8 mouse cellular contexts compared by ENCODE assay signal in genomic region chr15:99474576-99474926, GRCm38 (mm10). TPM values are rescaled to one million over a fixed set of nuclear protein-coding genes. Genes with fewer than 3 reads are reported as not detected.
A peak's percentile ranks its signal among the peaks of the same experiment; 100 is the strongest.
DNase-seq lines count a peak whose midpoint lies in the region; ATAC-seq and TF ChIP-seq lines count a peak whose summit lies in the region.

Bcdin3d (minus strand) TSS chr15:99474730.

- no peaks in the 10 kb centered on the region for H3K9me3 ChIP-seq in G1E (replicated peaks)
- H3K9me3 ChIP-seq in forebrain, postnatal 0 days (ENCODE audit: low read length) = no peaks in the 10 kb centered on the region
- H3K9me3 ChIP-seq in lung, embryonic 16.5 days (ENCODE audit: control insufficient read depth, low read length) = no peaks in the 10 kb centered on the region

- DNase-seq in G1E (ENCODE audit: low spot score) = peak; percentile 90
- DNase-seq in cerebellum, adult 18-20 months = peak; percentile 84 to 88
- DNase-seq in forebrain, postnatal 0 days = peak; percentile 94
- peak; percentile 85 for DNase-seq in layer of hippocampus, adult 9-11 months
- DNase-seq in ovary, postnatal 10 days (ENCODE audit: low spot score) = peak; percentile 70
- DNase-seq in thymus, postnatal 14 days = peak; percentile 95

- peaks cover 26% of the 10 kb centered on the region for H3K36me3 ChIP-seq in G1E (replicated peaks)
- H3K36me3 ChIP-seq in forebrain, postnatal 0 days (ENCODE audit: insufficient read depth) = peaks cover 3% of the 10 kb centered on the region; the same call in 1 of the 2 replicates
- H3K36me3 ChIP-seq in lung, embryonic 16.5 days (ENCODE audit: control insufficient read depth, insufficient read depth, low read length) = peaks cover 6% of the 10 kb centered on the region; the same call in 1 of the 2 replicates

- peaks cover 8% of the 10 kb centered on the region for H3K27me3 ChIP-seq in G1E (ENCODE audit: insufficient read depth, low read length)
- H3K27me3 ChIP-seq in forebrain, postnatal 0 days (ENCODE audit: insufficient read depth, low read length) = no peaks in the 10 kb centered on the region
- no peaks in the 10 kb centered on the region for H3K27me3 ChIP-seq in lung, embryonic 16.5 days (ENCODE audit: control insufficient read depth, insufficient read depth, low read depth, low read length)

- peak within 1 kb of the TSS; percentile 87 for H3K9ac ChIP-seq in forebrain, postnatal 0 days
- H3K9ac ChIP-seq in lung, embryonic 16.5 days (ENCODE audit: low read length) = peak within 1 kb of the TSS; percentile 79

- peak within 1 kb of the TSS; percentile 86 for H3K4me3 ChIP-seq in G1E (ENCODE audit: low read depth, low read length)
- peak within 1 kb of the TSS; percentile 81 for H3K4me3 ChIP-seq in forebrain, postnatal 0 days (ENCODE audit: low read depth, low read length)
- peak within 1 kb of the TSS; percentile 67 for H3K4me3 ChIP-seq in lung, embryonic 16.5 days (ENCODE audit: low read length)

- H3K4me2 ChIP-seq in forebrain, postnatal 0 days (ENCODE audit: low read depth) = peak within 1 kb of the TSS; percentile 62
- peak within 1 kb of the TSS; percentile 63 for H3K4me2 ChIP-seq in lung, embryonic 16.5 days (ENCODE audit: low read depth, low read length)

- peak within 1 kb of the TSS; percentile 79 for H3K27ac ChIP-seq in forebrain, postnatal 0 days (ENCODE audit: low read depth, low read length)
- H3K27ac ChIP-seq in lung, embryonic 16.5 days (ENCODE audit: low read length) = peak within 1 kb of the TSS; percentile 92

- peak; percentile 87 for ATAC-seq in G1E (ENCODE audit: extremely low read depth, insufficient number of reproducible peaks, low FRiP score, poor library complexity, severe bottlenecking)
- ATAC-seq in forebrain, postnatal 0 days = peak; percentile 90
- ATAC-seq in hematopoietic stem cell, adult 5-6 weeks (replicated peaks in 1 of 2; ENCODE audit: insufficient read depth in 1 of 2, low FRiP score in 2 of 2, low TSS enrichment in 1 of 2, low read depth in 1 of 2, poor library complexity in 2 of 2, severe bottlenecking in 2 of 2) = peak; percentile 78 to 81
- ATAC-seq in lung, embryonic 16.5 days (ENCODE audit: low read depth) = peak; percentile 90

- peaks cover 35% of the 10 kb centered on the region for H3K4me1 ChIP-seq in G1E (ENCODE audit: insufficient read depth, low read depth, low read length)
- H3K4me1 ChIP-seq in forebrain, postnatal 0 days (ENCODE audit: insufficient read depth) = 0 out of 2 replicates have a peak, but pooled peaks cover 4% of the 10 kb centered on the region
- H3K4me1 ChIP-seq in lung, embryonic 16.5 days (replicated peaks; ENCODE audit: control insufficient read depth, insufficient read depth, low read length) = peaks cover 12% of the 10 kb centered on the region; the same call in 1 of the 2 replicates

- no peak for TF ChIP-seq CTCF in G1E (IDR thresholded peaks at IDR 0.05; ENCODE audit: low read depth, low read length)
- TF ChIP-seq CTCF in forebrain, postnatal 0 days (IDR thresholded peaks at IDR 0.05; ENCODE audit: low read depth) = peak; percentile 59

- WGBS in forebrain, postnatal 0 days = 2% methylated on average over 25 of the region's 26 CpGs
- WGBS in lung, embryonic 16.5 days = under 1% methylated on average over 26 of the region's 26 CpGs

RNA-seq across cellular contexts. Expression of gene Bcdin3d, which starts in this region (rescaled TPM):
- total RNA-seq in G1E (2014; fragmentation: Nextera tagmentation) = 10.3 and 13.2 TPM in 2 replicates
- total RNA-seq in G1E (2017) = 8.6 and 10.8 TPM in 2 replicates
- polyA plus RNA-seq in G1E (2012) = 10.0 and 10.5 TPM in 2 replicates
- total RNA-seq in forebrain, postnatal 0 days (2014; rRNA removed) = 12.1 and 17.5 TPM in 2 replicates
- 12.8 and 15.7 TPM in 2 replicates for polyA plus RNA-seq in forebrain, postnatal 0 days (2015; fragmentation: Nextera tagmentation; extraction: Ambion mirVana)
- 7.1 and 7.2 TPM in 2 replicates for total RNA-seq in hematopoietic stem cell, adult 5-6 weeks (2017)
- polyA plus RNA-seq in lung, embryonic 16.5 days (2015; fragmentation: Nextera tagmentation; extraction: Ambion mirVana) = 13.4 and 13.7 TPM in 2 replicates

Comparison
In these comparisons a context has a peak if more than half of its experiments do, and no peak if none do; other contexts are left out.
1. Peak in every context shown above with its lines: DNase-seq, ATAC-seq, H3K4me3 ChIP-seq and H3K27ac ChIP-seq.